Mouse (Mus musculus): ENCODE measurements around the gene Slc44a2. TPM values are rescaled to one million over a fixed set of nuclear protein-coding genes. Genes with fewer than 3 reads are reported as not detected.
"Not testable (repeated sequence)": the region's sequence is repeated elsewhere in the genome, so short reads cannot be mapped to it uniquely, and the experiment has no call there.

Slc44a2 gene
- polyA plus RNA-seq (2015; fragmentation: Nextera tagmentation; extraction: Ambion mirVana): 161 and 167 TPM in 2 replicates

DNA sequence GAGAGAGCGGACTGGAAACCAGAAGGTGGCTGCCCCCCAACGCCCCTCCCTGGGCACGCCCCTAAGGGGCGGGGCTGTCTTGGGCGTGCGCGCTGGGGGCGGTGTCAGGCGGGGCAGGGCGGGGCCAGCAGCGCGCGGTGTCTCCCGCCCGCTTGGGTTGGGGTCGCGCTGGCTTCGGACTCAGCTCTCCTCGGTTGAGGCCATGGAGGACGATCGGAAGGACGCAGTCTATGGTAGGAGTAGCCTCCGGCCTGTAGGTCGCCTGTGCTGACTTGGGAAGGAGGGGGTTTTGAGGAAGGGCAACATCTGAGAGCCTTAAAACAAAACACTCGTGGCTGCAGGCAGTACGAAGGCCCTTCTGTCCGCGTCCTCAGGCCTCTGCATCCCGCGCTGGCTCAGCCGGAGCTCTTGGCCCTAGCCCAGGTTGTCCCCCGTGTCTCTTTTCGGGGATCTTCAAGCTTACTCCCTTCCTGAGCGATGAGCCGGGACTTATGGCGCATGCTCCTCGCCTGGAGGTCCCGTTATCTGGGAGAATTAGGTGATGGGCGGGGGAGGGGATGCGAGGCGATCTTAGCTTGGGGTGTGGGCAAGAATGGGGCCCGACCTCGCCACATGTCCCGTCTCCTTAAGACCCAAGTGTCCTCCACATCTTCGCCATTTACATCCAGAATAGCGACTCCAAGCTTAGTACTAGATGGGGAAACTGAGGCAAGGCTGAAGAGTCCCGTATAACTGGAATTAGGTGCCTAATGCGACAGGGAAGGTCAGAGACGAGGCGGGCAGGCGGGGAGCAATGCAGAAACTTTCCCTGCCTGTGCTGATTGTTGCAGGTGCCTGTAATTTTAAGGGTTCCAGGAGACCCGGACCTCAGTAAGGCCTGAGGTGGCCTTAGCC lies at the start of gene Slc44a2:
Gene Slc44a2 (plus strand): TSS at position 80 of the 894 bp plus-strand sequence.
- DNase-seq (ENCODE audit: low spot score): peak; percentile 87

DNA sequence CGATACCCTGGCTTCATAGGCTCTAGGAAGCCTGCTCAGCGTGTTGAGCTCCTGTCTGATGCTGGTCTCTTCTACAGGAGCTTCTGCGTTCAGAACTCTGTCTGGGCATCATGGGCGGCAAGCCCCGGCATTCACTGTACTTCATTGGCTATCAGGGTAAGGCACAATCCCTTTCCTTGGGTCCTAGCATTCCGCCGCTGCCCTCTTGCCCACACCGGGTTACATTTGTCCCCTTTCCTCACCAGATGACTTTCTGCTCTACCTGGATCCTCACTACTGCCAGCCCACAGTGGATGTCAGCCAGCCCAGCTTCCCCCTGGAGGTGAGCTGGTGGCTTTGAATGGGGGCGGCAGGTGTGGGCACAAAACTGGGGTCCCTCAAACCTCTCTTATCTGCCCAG lies 48.1 kb upstream of the Slc44a2 start:
- no peak for DNase-seq (ENCODE audit: low spot score)

- DNase-seq (ENCODE audit: low spot score): no peak
Observed at GRCm38 (mm10) chr9:21273094-21273493, 47.4 kb upstream of the Slc44a2 start.

- no peak for DNase-seq (ENCODE audit: low spot score)
Observed at GRCm38 (mm10) chr9:21273520-21274228, 46.8 kb upstream of the Slc44a2 start.

DNA sequence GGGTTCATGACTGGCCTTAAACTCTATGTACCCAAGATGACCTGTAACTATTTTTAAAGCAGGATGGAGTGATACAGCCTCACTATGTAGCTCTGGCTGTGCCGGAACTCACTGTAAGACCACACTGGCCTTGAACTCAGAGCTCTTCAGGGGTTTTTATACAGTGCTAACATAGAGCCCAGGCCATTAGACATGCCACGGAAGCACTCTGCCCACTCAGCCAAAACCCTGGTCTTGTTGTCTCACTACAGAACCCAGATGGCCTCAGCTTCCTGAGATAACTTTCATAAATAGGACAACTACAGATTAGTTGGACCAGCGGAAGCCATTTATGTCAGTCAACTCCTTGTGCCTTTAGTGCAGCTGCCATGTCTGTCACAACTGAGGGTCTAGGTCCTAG lies 46.2 kb upstream of the Slc44a2 start:
- DNase-seq (ENCODE audit: low spot score): no peak

DNA sequence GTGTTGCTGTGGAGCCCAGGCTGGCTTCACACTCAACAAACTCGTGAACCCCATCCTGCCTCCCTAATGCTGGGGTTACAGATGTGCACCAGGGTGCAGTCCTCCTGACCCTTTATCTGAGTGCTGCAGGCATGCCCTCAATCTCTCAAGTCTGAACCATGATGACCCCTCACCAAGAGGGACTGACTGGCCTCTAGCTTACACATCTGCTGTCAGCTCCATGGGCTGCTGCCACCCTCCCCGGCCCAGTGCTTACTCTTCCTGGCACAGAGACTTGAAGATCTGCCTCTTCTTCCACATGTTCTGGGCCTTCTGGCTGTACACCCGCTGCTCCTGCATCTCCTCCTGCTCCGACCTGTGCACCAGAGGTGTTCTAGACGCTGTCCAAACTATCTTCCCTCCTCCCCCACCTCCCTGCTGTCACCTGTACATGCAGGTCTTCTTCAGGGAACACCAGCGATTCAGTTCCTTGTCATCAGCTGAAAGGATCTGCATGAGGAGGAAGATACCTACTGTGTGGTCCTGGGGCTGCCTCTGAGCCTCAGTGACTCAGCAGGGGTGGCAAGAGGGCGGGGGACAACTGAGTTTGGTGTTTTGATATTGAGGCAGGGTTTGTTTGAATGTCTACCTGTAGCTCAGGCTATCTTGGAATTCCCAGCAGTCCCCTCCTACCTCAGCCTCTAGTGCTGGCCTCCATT lies 45.3 kb upstream of the Slc44a2 start:
- no peak for DNase-seq (ENCODE audit: low spot score)

- no peak for DNase-seq (ENCODE audit: low spot score)
Observed at GRCm38 (mm10) chr9:21275727-21276126, 44.8 kb upstream of the Slc44a2 start.

DNA sequence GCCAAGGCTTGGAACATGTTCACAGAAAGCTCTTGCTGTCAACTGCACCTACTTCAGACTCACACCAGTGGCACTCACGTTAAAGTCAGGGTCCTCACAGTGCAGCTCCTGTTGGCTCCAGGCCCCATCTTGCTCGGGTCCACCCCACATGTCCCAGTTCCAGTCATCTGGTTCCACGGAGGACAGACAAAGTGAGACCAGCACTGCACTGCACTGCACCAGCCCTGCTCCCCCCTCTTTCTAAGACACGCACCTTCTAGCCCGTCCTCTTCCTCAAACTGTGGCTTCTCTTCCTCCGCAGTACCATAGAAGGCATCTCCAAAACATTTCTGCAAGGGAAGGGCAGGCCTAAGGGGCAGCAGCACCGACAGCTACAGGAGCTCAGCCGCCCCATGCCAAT lies 44.2 kb upstream of the Slc44a2 start:
- DNase-seq (ENCODE audit: low spot score): no peak

GRCm38 (mm10) chr9:21277776-21278175 lies 42.7 kb upstream of the Slc44a2 start:
- DNase-seq (ENCODE audit: low spot score): no peak

DNA sequence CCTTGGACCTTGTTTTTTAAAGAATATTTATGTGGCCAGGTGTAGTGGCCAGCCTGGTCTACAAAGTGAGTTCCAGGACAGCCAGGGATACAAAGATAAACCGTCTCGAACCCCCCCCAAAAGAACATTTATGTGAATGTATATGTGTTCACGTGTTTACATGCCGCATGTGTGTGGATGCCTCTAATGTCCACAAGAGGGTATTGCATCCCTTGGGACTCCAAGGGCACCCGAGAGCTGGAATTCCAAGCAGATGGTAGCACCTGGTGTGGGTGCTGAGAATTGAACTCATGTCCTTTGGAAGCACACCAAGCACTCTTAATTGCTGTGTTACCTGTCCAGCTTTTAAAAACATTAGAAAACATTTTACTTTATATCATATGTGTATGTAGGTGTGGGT lies 36.9 kb upstream of the Slc44a2 start:
- DNase-seq (ENCODE audit: low spot score): no peak

DNA sequence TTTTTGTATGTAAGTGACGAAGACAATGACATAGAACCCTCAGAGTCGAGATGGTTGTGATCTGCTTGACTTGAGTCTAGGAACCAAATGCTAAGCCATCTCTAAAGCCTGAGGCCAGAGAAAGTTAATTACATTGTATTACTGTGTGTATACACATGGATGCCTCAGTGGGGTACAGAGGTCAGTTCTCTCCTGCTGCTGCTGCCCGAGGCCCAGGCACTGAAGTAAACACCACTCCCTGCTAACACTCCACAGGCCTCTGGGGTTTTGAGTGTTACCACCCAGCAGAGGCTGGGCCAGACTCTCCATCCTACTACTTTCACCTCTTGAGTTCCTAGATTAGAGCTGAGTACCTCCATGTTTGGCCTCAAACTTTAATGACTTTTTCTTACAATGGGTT lies 36.5 kb upstream of the Slc44a2 start:
- DNase-seq (ENCODE audit: low spot score): no peak

DNA sequence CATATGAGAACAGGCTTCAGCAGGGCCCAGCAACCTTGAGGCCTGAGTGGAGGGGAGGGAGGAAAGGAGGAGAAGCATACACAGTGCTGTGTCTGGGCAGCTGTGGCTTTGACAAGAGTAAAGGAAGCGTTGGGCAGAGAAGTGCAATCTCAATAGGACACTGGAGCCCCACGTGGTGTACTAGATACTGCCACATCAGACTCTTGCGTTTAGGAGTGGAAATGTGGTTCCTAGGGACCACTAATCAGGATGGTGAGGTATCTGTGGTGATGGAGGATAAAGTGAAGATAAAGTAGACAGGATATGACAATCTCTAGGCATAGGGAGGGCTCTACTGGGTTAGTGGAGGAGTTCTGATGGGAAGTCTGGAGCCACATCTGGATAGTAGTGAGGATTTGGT lies 33.7 kb upstream of the Slc44a2 start:
- peak; percentile 31 for DNase-seq (ENCODE audit: low spot score)

DNA sequence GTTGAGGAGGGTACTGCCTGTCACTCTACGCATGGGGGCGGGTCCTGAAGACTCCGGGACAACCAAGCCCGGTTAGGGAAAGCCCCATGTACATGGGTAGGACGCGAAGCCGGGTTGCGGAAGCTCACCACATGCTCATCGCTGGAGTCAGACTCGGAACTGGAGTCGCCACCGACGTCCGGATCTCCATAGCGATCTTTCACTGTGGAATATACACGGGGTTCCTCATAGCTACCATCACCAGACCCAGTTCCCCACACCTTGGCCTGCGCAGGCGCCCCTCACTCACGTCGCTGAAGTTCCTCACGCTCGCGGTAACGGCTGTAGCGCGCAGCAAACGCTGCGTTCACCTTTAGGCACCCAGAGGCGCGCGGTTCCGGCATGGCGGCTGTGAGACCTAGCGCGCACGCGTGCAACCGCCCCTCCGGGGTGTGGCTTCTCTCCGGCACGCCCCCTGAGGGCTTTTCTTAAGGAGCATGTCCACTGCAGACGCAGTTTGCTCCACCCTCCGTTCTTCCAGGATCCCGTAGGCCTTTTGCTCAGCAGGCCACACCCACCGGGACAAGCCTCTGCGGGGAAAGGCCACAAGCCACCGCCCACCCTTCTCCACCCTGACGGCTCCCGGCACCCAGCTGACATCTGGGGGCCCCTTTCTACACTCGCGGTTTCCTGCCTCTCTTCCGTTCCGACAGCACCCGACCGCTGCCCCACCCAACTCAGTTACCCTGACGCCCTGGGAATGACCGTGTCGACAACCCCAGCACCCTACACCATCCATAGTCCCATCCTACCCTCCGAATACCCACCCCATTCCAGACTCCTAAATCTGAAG lies 32.7 kb upstream of the Slc44a2 start, which contains the start of gene Kri1:
Gene Kri1 (minus strand): TSS at position 399 of the 832 bp plus-strand sequence.
- peak; percentile 99 for DNase-seq (ENCODE audit: low spot score)

- peak; percentile 72 for DNase-seq (ENCODE audit: low spot score)
Observed at GRCm38 (mm10) chr9:21288404-21289336, 31.8 kb upstream of the Slc44a2 start.

GRCm38 (mm10) chr9:21289337-21289671 lies 31.2 kb upstream of the Slc44a2 start:
- DNase-seq (ENCODE audit: low spot score): no peak

GRCm38 (mm10) chr9:21290589-21290988 lies 29.9 kb upstream of the Slc44a2 start:
- DNase-seq (ENCODE audit: low spot score): no peak

GRCm38 (mm10) chr9:21291022-21291787 lies 29.3 kb upstream of the Slc44a2 start, which contains the start of gene Cdkn2d:
Gene Cdkn2d, minus strand, starts transcription at chr9:21291407.
- peak; percentile 100 for DNase-seq (ENCODE audit: low spot score)

- DNase-seq (ENCODE audit: low spot score): not testable (repeated sequence)
Observed at GRCm38 (mm10) chr9:21291868-21292267, 28.6 kb upstream of the Slc44a2 start.

DNA sequence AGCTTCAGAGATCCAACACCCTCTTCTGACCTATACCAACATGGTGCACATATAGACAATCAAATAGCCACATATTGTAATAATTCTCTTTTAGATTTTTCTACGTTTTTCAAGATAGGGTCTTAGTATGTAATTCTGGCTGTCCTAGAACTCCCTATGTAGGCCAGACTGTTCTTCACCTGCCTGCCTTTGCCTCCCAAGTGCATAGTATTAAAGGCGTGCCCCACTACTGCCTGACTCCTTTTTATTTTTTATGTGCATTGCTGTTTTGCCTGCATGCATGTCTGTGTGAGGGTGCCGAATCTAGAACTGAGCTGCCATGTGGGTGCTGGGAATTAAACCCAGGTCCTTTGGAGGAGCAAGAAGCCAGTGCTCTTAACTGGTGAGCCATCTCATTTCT lies 28.2 kb upstream of the Slc44a2 start:
- no peak for DNase-seq (ENCODE audit: low spot score)

All from thymus, postnatal 0 days (tissue).